Mouse (Mus musculus) thymus, postnatal 14 days (tissue): Measurements from ENCODE around the gene Nfyc.

ENCODE experiments used
- DNase-seq: peaks from one replicate; pipeline ENCODE4 v3.0.0; 2021

Nfyc gene

GRCm38 (mm10) chr4:120747941-120748866 lies 83.2 kb downstream of the Nfyc start, which contains the start of gene Kcnq4:
Gene Kcnq4, minus strand, starts transcription at chr4:120748612.
- no peak for DNase-seq

GRCm38 (mm10) chr4:120747243-120747792 lies 84.1 kb downstream of the Nfyc start:
- DNase-seq, result no peak

- DNase-seq, result no peak
These were observed 84.7 kb downstream of the Nfyc start for GRCm38 (mm10) chr4:120746552-120747150.

- no peak for DNase-seq
These were observed 85.4 kb downstream of the Nfyc start for GRCm38 (mm10) chr4:120745731-120746551.

- DNase-seq, result no peak
These were observed 87.7 kb downstream of the Nfyc start for GRCm38 (mm10) chr4:120743636-120744035.

- no peak for DNase-seq
These were observed 90.1 kb downstream of the Nfyc start for GRCm38 (mm10) chr4:120741303-120741702.

GRCm38 (mm10) chr4:120734012-120734622 lies 97.3 kb downstream of the Nfyc start:
- no peak for DNase-seq

- DNase-seq, result no peak
These were observed 98.6 kb downstream of the Nfyc start for GRCm38 (mm10) chr4:120732737-120733136.

- DNase-seq, result peak; percentile 71
These were observed 100.2 kb downstream of the Nfyc start for GRCm38 (mm10) chr4:120731030-120731644.

GRCm38 (mm10) chr4:120730574-120730973 lies 100.8 kb downstream of the Nfyc start:
- DNase-seq, result no peak

GRCm38 (mm10) chr4:120730146-120730545 lies 101.2 kb downstream of the Nfyc start:
- DNase-seq, result no peak

- DNase-seq, result no peak
These were observed 101.9 kb downstream of the Nfyc start for GRCm38 (mm10) chr4:120729441-120729840.

GRCm38 (mm10) chr4:120727842-120728241 lies 103.5 kb downstream of the Nfyc start:
- DNase-seq, result no peak

GRCm38 (mm10) chr4:120726174-120726573 lies 105.2 kb downstream of the Nfyc start:
- DNase-seq, result no peak

- DNase-seq, result no peak
These were observed 105.8 kb downstream of the Nfyc start for GRCm38 (mm10) chr4:120725516-120726090.

- no peak for DNase-seq
These were observed 109.8 kb downstream of the Nfyc start for GRCm38 (mm10) chr4:120721574-120721973.

GRCm38 (mm10) chr4:120719152-120719551 lies 112.2 kb downstream of the Nfyc start:
- no peak for DNase-seq

GRCm38 (mm10) chr4:120717591-120717990 lies 113.8 kb downstream of the Nfyc start:
- no peak for DNase-seq

GRCm38 (mm10) chr4:120716765-120717164 lies 114.6 kb downstream of the Nfyc start:
- DNase-seq, result no peak

GRCm38 (mm10) chr4:120716141-120716571 lies 115.2 kb downstream of the Nfyc start:
- DNase-seq, result peak; percentile 58

GRCm38 (mm10) chr4:120713856-120714497 lies 117.4 kb downstream of the Nfyc start:
- DNase-seq, result no peak
